Mouse (Mus musculus): Measurements from ENCODE around the gene Krt2.

The Krt2 gene

GRCm38 (mm10) chr15:101817875-101818274, at the start of gene Krt2:
Gene Krt2 (minus strand): TSS chr15:101818169.
- in situ Hi-C loops (cut with MboI; ENCODE audit: low pct_unique_long_range_greater_than_20kb in 1 of 2, low sequenced_read_pairs in 2 of 2, unreplicated experiment in 1 of 2), result no loop called here

GRCm38 (mm10) chr15:101866754-101867153, 48.8 kb upstream of the Krt2 start:
- in situ Hi-C loops (cut with MboI; ENCODE audit: low pct_unique_long_range_greater_than_20kb in 1 of 2, low sequenced_read_pairs in 2 of 2, unreplicated experiment in 1 of 2), result no loop called here

GRCm38 (mm10) chr15:101860421-101861130, 42.6 kb upstream of the Krt2 start:
- in situ Hi-C loops (cut with MboI; ENCODE audit: low pct_unique_long_range_greater_than_20kb in 1 of 2, low sequenced_read_pairs in 2 of 2, unreplicated experiment in 1 of 2), result no loop called here

GRCm38 (mm10) chr15:101859735-101860170, 41.8 kb upstream of the Krt2 start:
- in situ Hi-C loops (cut with MboI; ENCODE audit: low pct_unique_long_range_greater_than_20kb in 1 of 2, low sequenced_read_pairs in 2 of 2, unreplicated experiment in 1 of 2), result no loop called here

DNA sequence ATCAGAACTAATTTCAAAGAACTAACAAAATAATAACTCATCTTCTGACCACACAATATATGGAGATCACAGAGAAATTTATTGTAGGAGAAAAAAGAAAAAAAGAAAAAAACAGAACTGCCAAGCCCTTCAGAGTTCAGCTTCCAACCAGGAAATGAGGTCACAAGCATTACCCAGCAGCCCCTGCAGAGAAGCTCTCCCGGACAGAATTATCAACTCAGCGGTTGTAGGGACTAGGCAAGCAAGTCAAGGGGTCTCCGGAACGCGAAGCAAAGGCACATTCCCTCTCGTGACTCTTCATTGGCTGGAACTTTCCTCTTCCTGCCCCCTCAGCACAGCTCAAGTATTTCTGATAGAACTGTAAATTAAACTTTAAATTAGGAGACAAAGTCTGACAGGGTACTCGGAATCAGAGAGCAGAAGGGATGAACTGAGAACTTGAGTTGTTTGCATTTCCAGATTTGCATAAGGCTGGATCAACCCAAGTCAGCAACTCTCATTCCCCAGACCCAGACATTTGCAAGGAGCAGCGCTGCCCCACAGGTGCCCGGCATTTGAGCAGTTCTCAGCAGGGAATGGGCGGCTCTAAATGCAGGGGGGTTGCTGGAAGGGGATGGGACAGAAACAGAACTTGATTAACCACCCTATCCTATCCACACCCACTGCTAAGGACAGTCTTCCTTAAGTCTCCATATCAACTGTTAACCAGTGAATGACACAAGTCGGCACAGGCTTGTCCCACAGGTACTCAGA, 40.9 kb upstream of the Krt2 start:
- in situ Hi-C loops (cut with MboI; ENCODE audit: low pct_unique_long_range_greater_than_20kb in 1 of 2, low sequenced_read_pairs in 2 of 2, unreplicated experiment in 1 of 2), result no loop called here

DNA sequence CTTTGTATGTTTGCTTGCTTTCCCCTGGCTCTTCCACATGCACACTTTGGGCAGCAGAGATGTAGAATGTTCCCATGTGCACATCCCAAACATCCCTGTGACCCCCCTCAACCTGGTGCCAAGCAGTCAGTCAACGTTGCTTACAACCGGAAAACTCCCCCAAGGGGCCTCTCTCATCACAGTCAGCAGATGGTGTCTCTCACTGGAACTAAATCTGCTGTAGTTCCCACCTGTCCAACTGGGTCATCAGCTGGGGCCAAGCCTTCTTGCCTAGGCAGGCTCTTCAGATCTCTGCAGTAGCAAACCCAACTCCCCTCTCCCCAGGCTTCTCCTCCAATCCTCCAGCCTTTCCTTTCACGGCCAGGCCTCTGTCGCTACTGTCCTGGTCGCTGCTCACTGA, 38.7 kb upstream of the Krt2 start:
- in situ Hi-C loops (cut with MboI; ENCODE audit: low pct_unique_long_range_greater_than_20kb in 1 of 2, low sequenced_read_pairs in 2 of 2, unreplicated experiment in 1 of 2), result no loop called here

DNA sequence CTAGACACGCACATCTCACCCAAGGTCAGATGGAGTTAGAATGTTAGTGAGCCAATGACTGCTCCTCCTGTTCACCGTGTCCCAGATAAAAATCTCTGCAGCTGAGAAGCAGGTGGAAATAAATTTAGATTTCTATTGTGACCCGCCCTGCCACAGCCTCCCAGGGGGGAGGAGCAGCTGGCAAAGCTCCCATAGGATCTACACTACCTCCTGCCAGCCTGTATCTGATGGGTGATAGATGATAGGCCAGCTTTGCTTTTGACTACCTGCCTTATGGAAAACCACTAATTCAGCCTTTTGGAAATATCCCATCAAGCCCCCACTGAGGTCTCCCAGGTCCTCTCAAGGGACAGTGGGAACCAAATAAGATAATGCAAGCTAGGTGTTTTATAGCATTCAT, 37.8 kb upstream of the Krt2 start:
- in situ Hi-C loops (cut with MboI; ENCODE audit: low pct_unique_long_range_greater_than_20kb in 1 of 2, low sequenced_read_pairs in 2 of 2, unreplicated experiment in 1 of 2), result no loop called here

DNA sequence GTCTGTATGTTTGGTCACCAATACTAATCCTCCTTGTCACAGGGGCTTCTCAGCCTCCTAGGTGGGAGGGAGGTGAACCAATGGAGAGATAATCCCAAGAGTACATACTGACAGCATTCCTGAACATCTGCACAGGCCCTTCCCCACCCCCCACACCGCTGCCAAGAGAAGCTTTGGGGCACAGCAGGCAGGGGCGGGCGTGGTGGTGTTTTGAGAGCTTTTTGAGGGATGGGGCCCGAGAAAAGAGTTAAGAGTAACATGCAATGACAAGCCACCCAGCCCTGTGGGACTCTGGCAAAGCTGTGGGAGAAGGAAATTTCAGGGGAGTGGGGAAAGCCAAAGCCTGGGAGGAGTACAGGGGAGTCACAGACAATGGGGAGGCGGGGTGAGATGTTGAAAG, 36.3 kb upstream of the Krt2 start:
- in situ Hi-C loops (cut with MboI; ENCODE audit: low pct_unique_long_range_greater_than_20kb in 1 of 2, low sequenced_read_pairs in 2 of 2, unreplicated experiment in 1 of 2), result no loop called here

- in situ Hi-C loops (cut with MboI; ENCODE audit: low pct_unique_long_range_greater_than_20kb in 1 of 2, low sequenced_read_pairs in 2 of 2, unreplicated experiment in 1 of 2), result no loop called here
Measured at GRCm38 (mm10) chr15:101852571-101852970, 34.6 kb upstream of the Krt2 start.

DNA sequence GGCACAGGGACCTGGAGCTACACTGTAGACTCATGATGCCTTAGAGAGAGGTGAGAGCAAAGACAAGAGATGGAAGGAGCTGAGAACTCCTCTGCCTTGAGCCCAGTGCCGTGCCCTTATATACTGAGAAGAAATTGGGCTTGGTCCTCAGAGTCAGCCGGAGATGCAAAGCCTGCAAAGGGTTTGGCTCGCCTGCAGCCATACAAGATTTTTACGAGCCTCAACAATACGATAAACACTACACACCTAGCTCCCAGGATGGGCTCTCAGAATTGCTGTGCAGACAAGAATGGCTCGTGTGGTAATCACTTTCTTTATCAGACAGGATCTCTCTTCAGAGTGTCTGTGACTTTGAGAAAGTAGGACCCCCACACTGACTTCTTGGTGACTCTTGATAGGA, 32.7 kb upstream of the Krt2 start, which contains the start of gene Krt1:
Gene Krt1, minus strand, starts transcription at position 101 of the 400 bp plus-strand sequence.
- in situ Hi-C loops (cut with MboI; ENCODE audit: low pct_unique_long_range_greater_than_20kb in 1 of 2, low sequenced_read_pairs in 2 of 2, unreplicated experiment in 1 of 2), result no loop called here

DNA sequence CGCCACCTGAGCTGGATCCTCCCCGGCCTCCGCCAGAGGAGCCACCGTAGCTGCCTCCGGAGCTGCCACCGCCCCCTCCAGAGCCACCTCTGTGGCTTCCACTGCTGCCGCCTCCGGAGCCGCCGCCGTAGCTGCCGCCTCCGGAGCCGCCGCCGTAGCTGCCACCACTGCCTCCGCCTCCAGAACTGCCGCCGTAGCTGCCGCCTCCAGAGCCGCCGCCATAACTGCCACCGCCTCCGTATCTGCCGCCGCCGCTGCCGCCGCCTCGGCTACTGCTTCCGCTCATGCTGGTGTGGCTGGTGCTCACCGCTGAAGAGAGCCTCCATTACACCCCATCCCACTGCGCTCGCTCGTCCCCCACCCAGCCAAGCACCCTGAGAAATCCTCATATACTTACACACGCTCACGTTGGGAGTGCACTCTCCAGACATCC, 28.0 kb upstream of the Krt2 start:
- in situ Hi-C loops (cut with MboI; ENCODE audit: low pct_unique_long_range_greater_than_20kb in 1 of 2, low sequenced_read_pairs in 2 of 2, unreplicated experiment in 1 of 2), result no loop called here

DNA sequence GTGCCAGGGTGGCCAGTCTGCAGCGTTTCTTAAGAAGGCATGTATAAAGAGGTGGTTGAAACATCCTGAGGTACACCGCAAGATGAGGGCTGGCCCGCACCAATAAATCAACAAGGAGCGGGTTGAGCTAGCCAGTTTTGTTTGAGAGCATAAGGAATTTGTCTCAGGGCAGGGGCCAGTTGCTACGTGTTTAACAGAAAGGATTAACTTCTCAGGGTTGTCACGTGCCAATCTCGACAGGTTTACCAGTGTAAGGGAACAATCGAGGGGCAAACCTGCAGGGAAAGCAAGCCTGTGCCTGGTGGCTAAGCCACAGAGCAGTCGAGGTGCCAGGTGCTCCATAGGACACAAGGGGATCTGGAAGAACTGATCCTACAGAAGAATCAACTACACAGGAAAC, 25.2 kb upstream of the Krt2 start:
- in situ Hi-C loops (cut with MboI; ENCODE audit: low pct_unique_long_range_greater_than_20kb in 1 of 2, low sequenced_read_pairs in 2 of 2, unreplicated experiment in 1 of 2), result no loop called here

DNA sequence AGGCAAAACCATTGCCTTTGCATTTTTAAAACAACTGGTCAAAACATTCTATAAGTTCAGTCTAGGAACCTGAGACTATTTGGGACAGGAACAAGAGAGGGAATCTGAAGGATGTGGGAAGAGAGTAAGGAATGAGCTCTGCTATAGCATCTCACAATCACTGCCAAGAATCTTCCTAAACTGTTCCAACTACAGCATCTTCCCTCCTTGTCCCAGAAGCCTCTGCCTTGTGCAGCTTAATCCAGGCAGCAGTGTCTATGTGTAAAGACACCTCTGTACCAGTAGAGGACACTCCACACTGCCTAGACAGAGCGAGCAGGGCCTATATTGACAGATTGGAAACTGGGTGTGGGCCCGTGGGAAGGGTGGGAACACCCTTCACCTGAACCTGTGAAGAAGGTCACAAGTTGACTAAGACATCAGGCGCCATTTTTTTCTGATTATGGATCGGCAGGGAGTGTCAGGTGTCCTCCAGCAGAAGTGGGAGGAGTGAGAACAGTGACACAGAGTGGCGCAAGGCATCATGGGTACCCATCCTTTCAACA, 16.9 kb upstream of the Krt2 start:
- in situ Hi-C loops (cut with MboI; ENCODE audit: low pct_unique_long_range_greater_than_20kb in 1 of 2, low sequenced_read_pairs in 2 of 2, unreplicated experiment in 1 of 2), result no loop called here

- in situ Hi-C loops (cut with MboI; ENCODE audit: low pct_unique_long_range_greater_than_20kb in 1 of 2, low sequenced_read_pairs in 2 of 2, unreplicated experiment in 1 of 2), result no loop called here
Measured at GRCm38 (mm10) chr15:101833131-101833530, 15.2 kb upstream of the Krt2 start.

GRCm38 (mm10) chr15:101829441-101829840, 11.5 kb upstream of the Krt2 start:
- in situ Hi-C loops (cut with MboI; ENCODE audit: low pct_unique_long_range_greater_than_20kb in 1 of 2, low sequenced_read_pairs in 2 of 2, unreplicated experiment in 1 of 2), result no loop called here

DNA sequence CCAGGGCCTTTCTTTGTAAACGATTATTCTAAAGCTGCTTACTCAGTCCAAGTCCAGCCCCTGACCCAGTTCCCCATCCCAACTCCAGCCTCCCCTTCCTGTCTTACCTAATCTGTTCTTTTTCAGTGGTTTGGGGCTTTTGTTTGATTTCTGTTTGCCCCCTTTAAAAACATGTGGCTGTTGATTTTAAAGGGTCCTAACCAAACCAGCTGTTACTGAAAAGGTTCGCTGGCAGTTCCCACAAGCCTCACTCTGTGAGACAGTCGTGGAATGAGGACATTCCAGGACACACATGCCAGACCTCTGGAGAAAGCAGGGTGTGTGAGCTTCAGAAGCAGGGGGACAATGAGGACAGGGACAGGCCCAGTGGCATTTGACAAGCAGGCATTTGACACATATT, 3.8 kb upstream of the Krt2 start:
- in situ Hi-C loops (cut with MboI; ENCODE audit: low pct_unique_long_range_greater_than_20kb in 1 of 2, low sequenced_read_pairs in 2 of 2, unreplicated experiment in 1 of 2), result no loop called here

DNA sequence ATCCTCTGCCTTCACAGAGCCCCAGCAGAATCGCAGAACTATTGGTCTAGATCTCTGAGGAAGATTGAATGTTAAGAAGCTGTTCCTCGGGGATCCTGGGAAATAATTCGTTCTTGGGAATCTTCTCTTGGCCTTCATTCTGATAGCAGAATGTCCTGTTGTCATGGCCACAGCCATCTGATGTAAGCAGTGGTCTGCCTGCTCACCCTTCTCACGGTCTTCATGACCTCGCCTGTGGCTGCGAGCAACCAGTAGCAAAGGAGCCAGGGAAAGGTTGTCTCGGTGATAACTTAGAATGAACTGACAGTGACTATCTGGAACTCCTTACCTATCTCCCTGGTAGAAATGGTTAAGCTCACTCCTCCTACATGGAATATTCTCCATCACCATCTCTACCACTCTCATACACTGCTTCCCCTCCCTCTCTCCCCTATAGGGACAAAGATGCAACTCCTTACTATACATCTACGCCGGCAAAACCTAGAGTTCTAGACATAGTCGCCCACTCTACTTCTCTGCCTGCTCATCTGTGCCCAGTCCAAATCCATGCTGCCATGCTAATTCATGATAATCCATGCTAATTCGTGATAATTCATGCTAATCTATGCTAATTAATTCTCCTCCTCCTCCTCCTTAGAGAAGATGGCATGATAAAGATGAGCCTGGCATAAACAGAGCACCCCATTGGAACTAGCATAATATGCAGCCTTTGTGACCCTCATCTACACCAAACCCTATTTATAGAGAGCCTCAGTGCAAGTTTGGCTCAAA, 14.7 kb downstream of the Krt2 start:
- in situ Hi-C loops (cut with MboI; ENCODE audit: low pct_unique_long_range_greater_than_20kb in 1 of 2, low sequenced_read_pairs in 2 of 2, unreplicated experiment in 1 of 2), result no loop called here

DNA sequence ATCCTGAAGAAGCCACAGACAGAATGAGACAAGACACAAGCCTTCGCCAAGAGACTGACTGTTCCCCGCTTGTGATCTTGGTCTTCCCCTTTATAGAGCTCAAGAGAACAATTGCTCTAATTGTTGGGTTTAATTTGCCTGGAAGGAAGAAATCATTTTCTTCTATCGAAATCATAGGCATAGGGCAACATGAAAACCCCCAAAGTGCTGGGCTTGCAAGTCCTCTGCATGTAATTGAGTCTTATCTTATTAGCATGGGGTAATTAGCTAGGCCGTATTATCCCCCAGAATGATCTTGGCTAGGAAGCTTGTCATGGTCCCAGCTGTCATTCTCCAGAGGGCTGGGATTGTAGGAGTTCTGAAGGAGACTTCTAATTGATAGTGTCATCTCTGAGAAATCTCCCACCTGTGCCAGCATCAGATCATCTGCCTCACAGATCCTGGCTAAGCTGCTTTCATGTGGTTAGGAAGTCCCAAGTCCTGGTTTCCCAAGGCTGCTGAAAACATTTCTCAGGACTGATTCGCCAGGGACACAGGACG, 15.6 kb downstream of the Krt2 start, which contains the start of gene Krt73:
Gene Krt73, minus strand, starts transcription at position 51 of the 540 bp plus-strand sequence.
- in situ Hi-C loops (cut with MboI; ENCODE audit: low pct_unique_long_range_greater_than_20kb in 1 of 2, low sequenced_read_pairs in 2 of 2, unreplicated experiment in 1 of 2), result no loop called here

DNA sequence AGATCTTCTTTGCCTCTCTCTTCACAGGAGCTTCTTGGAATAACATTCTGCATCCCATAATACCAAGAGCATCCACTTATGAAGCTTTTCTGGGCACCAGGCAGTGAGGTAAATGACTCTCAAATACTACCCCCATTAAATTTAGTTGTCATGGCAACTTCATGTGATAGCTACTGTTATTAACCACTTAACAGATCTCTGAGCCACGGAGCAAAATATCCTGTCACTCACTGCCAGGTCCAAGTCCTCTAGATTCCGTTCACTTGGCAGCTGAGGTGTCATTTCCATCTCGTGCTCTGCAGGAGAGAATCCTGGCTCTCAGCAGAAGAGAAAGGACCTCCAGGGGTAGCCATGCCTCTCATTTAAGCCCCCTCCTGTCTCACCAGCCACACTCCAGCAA, 27.1 kb downstream of the Krt2 start:
- in situ Hi-C loops (cut with MboI; ENCODE audit: low pct_unique_long_range_greater_than_20kb in 1 of 2, low sequenced_read_pairs in 2 of 2, unreplicated experiment in 1 of 2), result no loop called here

All from mouse embryonic stem cell (cell line).